Mouse (Mus musculus): ENCODE data around the gene Gpatch2l.

The Gpatch2l gene

DNA sequence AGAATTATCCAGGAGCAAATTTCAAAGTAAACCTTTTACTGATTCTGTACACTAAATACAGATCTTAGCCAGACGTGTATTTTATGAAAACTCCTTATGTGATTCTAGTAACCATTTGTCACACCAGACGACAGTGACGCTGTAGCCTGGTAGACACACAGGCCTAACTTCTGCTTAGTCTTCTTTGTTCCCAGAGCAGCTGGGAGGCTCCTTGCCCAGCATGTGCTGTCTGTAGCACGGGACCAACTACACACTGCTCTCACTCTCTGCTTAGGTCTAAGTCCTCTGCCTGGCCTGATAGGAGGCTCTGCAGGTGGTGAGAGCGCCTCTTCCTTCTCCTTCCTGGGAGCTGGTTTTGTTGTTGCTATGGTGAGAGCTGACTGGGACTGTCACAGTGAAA, 35.2 kb downstream of the Gpatch2l start:
- DNase-seq (ENCODE audit: low spot score), result no peak

DNA sequence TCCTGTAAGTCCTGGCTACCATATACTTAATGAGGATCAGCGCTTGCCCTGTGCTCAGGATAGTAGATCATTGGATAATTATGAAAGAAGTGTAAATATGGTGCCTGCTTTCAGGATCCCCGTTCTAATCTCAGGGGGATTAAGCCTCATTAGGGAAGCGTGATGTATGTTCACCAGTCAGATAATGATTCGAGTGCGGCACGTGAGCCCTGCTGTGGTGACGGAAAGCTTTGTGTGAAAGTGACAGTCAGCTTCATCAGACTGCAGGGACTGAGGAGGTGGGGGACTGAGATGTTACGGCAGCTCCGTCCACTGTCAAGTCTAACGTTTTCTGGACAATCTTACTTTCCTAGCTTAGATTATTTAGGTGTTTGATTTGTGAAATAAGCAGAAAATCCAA, 38.3 kb downstream of the Gpatch2l start:
- DNase-seq (ENCODE audit: low spot score), result no peak

DNA sequence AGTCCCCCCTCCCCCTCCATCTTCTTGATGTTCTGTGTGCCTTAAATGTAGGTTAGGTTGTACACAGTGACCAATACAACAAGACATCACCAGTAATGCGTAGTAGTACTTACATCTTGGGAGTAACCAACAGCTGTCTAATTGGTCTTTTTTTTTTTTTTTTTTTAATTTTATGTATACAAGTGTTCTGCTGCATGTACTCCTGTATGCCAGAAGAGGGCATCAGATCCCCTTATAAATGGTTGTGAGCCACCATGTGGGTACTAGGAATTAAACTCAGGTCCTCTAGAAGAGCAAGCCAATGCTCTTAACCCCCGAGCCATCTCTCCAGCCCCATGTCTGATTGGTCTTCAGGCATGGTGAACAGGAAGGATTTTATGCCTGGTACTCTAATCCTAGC, 44.0 kb downstream of the Gpatch2l start:
- no peak for DNase-seq (ENCODE audit: low spot score)

DNA sequence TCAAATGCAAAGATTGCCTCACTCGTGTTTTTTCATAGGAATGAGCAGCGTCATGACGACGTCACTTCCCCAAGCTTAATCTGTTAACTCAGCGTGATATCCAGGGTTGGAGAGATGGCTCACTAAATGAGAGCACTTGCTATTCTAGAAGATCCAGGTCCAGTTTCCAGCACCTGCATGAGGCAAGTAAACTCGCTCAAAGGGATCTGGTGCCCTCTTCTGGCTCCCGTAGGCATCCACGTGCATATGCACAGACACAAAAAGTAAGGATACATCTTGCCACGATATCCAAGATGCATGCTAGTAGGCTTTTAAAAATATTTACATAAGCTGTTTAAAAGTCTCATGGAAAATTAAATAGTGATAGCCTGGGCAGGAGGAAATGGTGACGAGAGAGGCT, 55.8 kb downstream of the Gpatch2l start:
- DNase-seq (ENCODE audit: low spot score), result no peak

DNA sequence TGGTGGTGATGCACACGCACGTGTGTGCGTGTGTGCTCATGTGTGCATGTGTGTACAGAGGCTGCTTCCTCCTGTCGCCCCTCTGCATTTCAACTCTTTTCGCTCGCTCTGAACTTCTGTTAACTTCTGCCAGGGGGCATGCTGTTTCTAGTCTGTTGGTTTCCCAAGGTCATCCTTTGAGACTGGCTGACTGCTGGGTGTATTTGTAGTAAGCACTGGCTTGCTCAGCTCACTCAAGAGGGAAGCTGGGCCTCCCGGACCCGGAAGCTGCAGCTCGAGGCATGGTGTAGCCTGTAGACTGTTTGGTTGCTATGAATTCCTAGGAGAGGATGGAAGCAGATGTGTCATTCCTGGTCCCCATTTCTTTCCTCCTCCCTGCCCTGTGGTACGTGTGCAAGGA, 61.3 kb downstream of the Gpatch2l start:
- no peak for DNase-seq (ENCODE audit: low spot score)

DNA sequence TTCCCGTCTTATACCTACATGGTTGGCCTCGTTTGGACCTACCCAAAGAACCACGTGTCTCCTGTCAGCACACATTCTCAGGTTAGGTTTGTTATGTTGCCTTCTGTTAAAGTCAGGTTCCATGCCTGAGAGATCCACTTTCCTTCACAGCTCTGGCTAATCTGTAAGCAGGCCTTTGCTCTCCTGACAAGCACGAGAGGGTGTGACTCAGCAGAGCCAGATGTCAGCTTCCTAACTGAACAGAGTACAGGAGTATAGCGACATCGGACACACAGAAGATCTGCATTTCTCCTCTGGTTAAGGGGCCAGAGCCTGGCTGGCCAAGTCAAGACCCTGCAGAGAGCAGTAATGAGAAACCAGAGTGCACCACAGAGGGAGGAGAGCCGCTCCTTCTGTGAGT, 63.4 kb downstream of the Gpatch2l start:
- no peak for DNase-seq (ENCODE audit: low spot score)

DNA sequence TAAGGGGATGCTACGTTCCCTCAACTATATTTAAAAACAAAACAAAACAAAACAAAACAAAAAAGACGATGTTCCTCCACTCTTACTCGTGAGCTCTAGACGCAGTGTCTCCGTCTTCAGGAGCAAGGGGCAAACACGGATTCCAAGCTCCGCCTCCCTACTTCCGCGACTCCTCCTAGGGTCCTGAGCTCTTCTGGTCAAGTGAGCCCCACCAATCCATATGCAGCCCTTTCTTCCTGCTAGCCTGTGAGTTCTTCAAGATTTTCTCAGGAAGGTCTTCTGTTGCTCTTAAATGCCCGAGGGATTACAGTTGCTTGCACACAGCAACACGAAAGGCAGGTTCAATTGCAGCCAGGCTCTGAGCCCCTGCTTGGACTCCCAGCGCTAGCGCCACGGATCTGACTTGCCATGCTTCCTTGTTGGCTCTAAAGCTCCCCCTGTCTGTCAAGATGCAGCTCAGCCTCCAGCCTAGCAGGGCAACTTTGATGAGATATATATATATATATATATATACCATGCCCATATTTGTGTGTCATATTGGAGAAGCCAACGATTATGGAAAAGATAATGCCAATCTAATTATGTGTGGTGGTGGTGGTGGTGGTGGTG, 64.1 kb downstream of the Gpatch2l start:
- DNase-seq (ENCODE audit: low spot score), result no peak

DNA sequence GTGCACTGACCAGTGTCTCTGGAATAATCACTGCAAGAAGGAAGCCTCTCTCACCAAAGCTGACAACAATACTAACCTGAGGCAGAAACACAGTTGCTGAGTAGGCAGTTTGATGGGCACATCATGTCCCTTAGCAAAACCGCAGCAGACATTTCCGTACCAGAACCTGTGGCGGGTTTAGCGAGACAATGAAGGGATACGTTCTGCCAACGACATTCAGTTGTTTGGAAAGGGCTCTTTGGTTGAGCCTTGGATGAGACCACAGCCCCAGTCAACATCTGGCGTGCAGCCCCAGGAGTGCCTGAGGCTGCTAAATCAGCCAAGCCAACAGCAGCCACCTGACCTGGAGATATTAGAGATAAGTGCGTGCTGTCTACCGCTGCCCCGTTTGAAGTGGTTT, 67.8 kb downstream of the Gpatch2l start:
- DNase-seq (ENCODE audit: low spot score), result no peak

DNA sequence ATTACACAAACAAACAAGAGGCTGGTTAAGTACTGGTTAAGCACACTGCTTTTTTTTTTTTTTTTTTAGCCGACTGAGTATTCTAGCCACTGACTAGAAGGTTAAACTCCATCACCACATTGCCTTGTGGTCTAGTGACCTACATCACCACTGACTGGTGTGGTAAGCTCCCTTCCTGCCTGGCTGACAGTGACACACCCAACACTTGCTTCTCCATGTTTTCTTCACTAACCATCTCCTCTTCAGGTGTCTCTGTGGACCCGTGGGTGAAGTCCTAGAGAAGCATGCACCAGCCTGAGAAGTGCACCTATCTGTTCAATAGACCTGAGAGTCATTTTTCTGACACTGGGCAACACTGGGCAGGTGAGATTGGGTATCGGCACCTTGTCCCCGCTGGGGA, 68.2 kb downstream of the Gpatch2l start:
- no peak for DNase-seq (ENCODE audit: low spot score)

DNA sequence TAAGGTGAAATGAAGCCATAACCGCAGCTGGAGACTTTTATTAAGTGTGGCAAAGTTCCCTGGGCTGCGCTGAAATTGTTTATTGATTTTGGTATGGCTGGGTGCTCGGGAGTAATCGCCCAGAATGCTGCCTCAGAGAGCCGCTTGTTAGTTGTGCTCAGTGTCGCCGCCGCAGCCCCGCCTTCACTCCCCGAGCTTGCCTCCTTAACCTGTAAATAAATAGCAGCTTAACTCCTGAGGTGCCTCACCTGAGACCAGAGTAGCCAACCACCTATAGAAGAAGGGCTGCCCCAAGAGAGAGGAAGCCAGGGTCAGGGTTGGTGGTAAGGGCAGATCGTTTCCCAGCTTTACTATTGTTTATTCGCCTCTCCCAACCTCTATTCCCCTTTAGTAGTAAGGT, 79.0 kb downstream of the Gpatch2l start:
- no peak for DNase-seq (ENCODE audit: low spot score)

DNA sequence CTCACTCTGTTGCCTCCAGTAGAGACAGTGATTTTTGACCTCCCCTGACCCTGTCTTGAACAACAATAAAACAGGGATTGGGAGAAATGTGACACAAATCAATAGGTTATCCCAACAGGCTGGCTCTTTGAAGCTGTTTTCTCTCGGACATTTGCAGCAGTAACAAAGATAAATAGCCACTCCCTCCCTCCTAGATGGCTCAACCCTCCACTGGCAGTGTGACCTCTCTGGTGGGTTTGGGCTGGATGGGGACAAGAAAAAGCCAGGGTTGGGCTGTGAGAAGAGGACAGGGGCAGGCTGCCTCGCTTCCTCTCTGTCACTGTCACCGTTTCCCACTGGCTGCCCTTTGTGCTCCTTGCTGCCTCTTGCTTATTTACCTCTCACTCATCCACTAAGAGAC, 82.6 kb downstream of the Gpatch2l start:
- DNase-seq (ENCODE audit: low spot score), result no peak

DNA sequence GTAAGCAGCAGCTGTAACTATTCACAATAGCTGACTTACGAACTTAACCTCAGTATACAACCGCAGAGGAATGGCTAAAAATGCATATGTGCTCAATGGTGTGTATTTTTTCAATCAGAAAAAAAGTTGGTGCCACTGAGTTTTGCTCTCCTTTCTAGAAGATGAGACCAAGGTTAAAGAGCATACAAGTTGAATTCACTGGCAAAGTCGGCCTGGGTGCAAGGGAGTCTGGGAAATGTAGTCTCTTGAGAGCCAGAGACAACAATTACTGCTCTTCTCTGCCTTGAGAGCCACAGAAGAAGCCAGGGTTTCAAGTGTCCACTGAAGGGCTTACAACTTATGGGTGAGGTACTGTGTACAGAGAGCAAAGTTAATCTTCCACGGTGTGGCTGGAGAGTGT, 88.2 kb downstream of the Gpatch2l start:
- DNase-seq (ENCODE audit: low spot score), result no peak

DNA sequence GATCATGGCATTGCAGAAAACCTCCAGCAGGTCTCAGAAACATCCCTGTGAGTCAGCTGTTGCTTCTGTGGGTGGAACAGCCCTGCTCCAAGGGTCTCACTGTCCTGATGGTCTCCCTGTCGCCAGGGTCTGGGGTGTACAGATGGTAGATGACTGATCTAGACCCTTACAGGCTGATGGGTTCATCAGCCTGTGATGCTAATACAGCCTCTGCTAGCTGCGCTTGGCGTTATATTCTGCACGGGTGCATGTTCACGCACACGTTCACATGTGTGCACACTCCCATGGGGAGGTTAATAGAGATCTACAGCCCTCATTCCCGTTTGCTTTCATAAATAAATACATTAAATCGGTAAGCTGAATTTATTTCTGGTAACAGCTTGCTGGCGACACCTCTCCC, 89.0 kb downstream of the Gpatch2l start:
- no peak for DNase-seq (ENCODE audit: low spot score)

DNA sequence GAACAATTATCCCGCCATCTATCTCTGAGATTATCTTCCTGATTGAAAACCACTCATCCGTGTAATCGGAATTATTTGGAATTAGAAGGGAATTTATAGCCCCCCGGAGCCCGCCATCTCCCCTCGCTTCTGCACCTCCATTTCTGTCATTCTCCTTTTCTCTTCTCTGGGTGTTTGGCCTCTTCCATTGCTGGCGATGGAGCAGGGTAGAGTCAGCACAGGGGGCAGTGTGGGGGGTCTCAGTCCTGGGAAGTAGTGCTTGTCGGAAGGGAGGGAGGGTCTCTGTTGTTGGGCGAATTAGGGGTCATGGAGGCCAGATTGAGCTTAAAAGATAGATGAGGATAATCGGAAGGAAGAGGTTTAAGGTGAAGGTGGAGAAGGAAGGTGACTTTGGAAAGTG, 89.6 kb downstream of the Gpatch2l start:
- DNase-seq (ENCODE audit: low spot score), result no peak

DNA sequence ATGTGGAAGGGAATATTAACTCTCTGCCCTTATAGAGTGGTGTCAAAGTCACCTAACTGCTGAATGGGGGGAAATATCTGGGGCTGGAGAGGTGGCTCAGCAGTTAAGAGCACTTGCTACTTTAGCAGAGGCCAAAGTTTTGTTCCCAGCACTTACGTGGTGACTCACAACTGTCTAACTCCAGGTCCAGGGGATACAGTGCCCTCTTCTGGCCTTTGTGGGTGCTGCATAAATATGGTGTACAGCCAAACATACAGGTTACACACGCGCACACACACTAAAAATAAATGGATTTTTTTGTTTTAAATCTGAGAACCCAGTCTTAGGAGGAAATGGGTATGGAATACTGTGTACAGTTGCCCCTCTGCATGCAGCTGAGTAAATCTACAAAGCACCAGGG, 94.6 kb downstream of the Gpatch2l start:
- DNase-seq (ENCODE audit: low spot score), result no peak

DNA sequence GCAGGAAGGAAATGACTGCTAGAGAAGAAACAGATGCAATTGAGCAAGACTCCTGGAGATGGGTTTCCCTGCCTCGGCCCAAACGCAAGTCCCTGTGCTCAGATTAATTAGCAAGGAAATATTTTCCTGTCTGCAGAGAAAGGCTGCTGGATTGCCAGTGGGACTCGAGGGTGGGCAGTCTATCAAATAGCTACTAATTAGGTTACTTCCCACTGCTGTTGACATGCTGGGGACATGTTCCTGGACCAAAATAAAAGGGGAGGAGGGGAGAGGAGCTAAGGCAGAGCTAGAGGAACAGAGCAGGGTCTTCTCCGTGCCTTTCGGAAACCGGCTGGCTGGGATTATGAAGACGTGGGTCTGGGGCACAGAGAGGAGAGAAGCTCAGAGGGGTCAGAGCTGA, 95.2 kb downstream of the Gpatch2l start:
- DNase-seq (ENCODE audit: low spot score), result no peak

All from left cerebral cortex, adult 11 months (tissue).